Mouse (Mus musculus): ENCODE results near the gene Sprr1a.
"Not testable (repeated sequence)": the region's sequence is repeated elsewhere in the genome, so short reads cannot be mapped to it uniquely, and the experiment has no call there.

The Sprr1a gene

DNA sequence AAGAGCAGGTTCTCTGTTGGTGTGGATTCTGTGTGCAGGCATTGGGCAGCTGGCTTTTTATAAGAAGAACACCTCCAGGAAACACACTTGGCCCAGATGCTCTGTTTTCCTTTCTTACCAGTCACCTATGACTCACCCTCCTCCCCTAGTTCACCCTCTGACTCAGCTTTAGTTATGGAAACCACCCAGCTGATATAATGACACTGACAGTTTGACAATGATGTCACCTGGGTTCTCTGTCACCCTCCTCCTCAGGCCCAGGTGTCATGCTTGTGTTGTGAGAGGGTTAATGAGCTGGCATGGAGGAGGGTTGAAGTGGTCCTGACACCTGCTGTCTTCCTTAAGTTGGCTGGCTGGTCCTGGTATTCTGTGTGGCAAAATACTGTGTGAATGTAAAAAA, at the start of gene Sprr1a:
Gene Sprr1a, minus strand, starts transcription at position 33 of the 400 bp plus-strand sequence.
- DNase-seq: no peak

DNA sequence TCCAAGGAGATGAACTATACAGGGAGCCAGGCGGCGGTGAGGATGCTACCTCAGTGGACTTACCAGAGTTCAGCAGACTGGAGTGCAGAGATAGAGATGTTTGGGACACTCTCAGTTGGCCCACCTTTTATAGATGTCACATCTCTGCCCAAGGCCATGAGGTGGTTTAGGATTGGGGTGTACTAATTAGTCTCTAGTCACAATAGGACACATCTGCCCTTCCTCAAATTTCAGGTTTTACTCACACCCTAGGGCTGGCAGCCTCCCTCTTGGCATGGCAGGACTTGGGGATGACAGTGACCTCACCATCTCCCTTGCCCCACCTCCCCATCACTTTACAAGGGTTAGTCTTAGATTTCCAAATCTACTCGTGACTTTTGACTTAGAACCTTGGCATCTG, 48.7 kb upstream of the Sprr1a start, which contains the start of gene 2310046K23Rik:
Gene 2310046K23Rik, minus strand, starts transcription at position 101 of the 400 bp plus-strand sequence.
- no peak for DNase-seq

- no peak for DNase-seq
These were observed 26.6 kb upstream of the Sprr1a start for GRCm38 (mm10) chr3:92512325-92512724.

GRCm38 (mm10) chr3:92510786-92511185, 25.1 kb upstream of the Sprr1a start:
- DNase-seq: no peak

DNA sequence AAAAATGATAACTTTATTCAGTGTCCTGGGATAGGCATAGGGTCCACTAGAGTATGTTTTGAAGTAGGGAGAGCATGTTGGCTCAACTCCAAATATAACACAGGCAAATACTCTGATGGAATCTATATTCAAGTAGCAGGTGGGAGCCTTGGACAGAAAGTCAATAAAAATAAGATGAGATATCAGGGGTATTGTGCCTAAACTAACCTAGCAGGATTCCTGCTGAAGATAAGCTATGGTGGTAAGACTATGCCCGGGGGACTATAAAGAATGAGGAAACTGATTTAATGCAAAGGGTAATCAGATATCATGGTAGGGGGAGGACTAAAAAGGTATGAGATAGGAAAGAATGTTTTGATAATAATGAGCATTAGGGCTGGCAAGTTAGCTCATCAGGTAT, 22.5 kb upstream of the Sprr1a start:
- no peak for DNase-seq

DNA sequence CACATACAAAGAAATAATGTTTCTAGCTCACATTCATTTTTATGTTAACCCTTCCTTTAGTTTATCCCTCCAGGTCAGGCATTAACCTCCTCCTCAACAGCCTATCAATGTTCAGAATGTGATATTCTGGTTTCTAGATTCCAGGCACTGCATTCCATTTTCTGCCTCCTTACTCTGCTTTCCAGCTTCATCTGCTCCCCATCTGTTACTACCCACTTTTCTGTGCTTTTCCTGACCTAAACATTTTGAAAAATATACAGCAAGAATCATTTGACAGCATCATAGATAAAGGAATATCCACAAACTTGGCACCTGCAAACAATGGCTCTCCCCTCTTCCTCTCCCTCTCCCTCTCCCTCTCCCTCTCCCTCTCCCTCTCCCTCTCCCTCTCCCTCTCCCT, 17.8 kb upstream of the Sprr1a start:
- DNase-seq: no peak

DNA sequence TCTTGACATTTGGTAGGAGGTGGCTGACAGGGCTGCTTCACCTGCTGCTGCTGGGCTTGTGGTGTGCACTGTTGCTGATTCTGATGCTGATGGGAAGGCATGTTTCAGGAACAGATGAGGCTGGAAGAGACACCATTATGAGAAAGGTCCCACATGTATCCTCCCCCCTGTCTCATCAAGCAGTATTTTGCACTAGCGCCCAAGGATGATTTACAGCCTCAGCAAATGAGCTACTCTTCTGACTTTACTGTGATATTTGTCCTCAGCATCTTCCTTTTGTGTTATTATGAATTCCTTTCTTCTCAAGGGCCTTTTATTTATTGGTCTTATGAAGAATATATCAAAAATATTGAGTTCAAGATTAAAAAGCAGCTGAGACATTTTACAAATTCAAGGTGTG, 14.7 kb upstream of the Sprr1a start, which contains the start of gene Sprr4:
Gene Sprr4, minus strand, starts transcription at position 101 of the 400 bp plus-strand sequence.
- DNase-seq: no peak

- DNase-seq: not testable (repeated sequence)
These were observed 4.6 kb upstream of the Sprr1a start for GRCm38 (mm10) chr3:92490262-92490661.

DNA sequence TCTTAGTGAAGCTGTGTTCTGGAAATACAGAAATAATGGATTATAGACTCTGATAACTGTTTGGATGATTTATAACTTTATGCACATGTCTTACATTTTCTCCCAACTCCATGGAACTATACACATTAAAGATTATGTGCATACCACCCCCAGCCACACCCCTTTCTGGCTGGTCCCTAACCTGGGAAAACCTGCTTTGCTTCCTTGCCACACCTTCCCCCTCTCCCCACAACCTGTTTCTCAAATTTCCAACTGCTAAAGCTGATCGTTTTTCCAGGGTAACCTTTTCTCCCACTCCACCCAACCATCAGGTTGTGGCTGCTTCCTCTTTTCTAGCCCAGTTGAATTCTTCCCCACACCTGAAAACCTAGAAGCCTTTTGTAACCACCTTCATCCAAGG, 612 bp upstream of the Sprr1a start:
- DNase-seq: no peak

DNA sequence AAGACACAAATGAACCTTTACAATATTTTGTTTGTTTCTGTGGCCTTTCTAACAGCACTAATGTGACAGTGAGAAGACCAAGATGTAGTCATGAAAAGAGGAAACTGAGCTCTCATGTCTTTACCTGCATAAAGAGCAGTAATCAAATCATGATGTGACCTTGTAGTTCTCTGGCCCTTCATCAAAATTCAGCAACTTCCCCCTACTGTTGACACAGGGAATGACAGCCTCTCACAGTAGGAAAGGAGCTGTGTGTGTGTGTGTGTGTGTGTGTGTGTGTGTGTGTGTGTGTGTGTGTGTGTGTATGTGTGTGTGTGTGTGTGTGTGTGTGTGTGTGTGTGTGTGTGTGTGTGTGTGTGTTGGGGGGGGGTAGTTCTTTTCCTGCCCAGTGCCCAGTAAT, 4.4 kb downstream of the Sprr1a start:
- not testable (repeated sequence) for DNase-seq

DNA sequence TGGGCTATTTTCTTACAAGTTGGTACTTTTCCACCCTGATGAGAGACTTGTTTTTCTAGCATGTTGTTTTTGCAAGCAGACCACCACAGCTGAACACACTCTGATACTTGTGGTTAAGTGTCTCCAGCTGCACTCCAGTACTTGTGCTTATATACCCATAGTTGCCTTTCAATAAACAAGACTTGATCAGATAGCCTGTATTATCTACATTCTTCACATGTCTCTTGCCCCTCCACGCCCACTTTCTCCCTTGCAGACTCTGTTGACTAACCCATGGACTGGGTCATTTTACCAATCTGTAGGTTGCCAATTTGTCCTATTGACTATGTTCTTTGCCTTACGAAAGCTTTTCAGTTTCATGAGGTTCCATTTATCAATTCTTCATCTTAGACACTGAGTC, 15.6 kb downstream of the Sprr1a start:
- DNase-seq: no peak

GRCm38 (mm10) chr3:92467424-92467823, 18.3 kb downstream of the Sprr1a start:
- DNase-seq: no peak

DNA sequence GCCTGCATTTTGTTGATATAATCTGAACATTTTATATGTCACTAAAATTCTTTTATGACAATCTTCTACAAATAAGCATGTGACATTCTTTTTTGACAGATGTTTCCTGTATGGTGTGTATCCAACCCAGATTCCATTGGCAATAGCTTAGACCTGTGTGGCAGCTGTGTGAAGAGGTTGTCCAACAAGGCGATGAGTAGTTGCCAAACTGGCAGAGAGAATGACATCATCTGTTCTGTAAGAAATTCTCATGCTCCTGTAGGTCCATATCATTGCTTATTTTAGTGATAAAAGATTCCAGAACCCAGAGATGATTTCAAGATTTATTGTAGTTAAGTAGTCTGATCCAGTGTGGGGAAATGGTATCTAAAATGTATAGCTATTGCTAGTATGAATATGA, 19.1 kb downstream of the Sprr1a start:
- no peak for DNase-seq

DNA sequence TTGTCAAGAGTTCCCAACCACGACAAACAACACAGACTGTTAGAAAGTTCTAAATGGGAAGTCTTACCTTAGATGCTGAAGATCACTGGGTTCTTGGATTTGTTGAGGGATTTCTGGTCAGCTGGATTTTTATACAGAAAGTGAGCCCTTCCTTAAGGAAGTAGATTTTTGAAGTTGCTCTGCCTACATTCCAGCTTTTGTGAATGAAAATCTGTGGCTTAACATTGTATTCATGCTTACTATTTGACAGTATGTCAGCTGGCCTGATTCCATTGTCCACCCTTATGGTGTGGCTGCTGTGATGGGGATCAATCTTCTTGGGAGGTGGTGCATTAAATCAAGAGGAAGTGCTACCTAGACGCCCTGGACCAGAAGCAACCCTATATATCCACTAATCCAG, 27.1 kb downstream of the Sprr1a start, which contains the start of gene Sprr3:
Gene Sprr3, minus strand, starts transcription at position 101 of the 400 bp plus-strand sequence.
- no peak for DNase-seq

DNA sequence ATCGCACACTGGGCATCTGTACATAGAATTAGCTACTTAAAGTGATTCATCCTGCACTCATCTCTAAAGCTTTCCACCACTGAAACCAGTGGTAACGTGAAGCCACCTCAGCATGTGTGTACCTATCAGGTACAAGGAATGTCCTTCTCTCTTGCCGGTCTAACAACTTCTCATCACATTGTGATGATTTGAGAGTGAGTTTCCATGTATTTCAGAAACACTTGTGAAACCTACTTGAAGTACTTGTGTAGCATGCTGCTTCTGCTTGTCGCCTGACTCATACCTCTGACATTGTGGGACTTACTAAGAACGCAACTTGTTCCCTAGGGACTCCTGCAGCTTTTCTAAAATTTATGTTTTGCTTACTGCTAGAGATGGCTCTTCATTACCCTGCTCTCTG, 30.5 kb downstream of the Sprr1a start:
- no peak for DNase-seq

DNA sequence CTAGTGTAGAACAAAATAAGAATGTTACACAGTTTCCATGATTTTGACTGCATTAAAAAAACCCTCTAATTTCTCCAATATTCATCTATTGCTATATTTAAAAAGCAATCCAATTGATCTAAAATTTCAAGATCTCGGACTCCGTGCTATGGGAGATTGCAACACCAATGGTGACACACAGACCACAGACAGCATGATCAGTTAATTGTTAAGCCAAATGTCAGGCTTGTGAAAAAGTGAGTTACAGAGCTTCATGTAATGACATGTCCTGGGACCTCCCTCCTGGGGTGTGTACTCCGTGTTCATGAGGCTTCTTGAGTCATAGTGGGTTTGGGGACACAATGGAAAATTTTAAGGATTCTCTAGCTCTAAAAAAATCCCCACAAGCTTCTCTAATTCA, 45.5 kb downstream of the Sprr1a start:
- DNase-seq: no peak

DNA sequence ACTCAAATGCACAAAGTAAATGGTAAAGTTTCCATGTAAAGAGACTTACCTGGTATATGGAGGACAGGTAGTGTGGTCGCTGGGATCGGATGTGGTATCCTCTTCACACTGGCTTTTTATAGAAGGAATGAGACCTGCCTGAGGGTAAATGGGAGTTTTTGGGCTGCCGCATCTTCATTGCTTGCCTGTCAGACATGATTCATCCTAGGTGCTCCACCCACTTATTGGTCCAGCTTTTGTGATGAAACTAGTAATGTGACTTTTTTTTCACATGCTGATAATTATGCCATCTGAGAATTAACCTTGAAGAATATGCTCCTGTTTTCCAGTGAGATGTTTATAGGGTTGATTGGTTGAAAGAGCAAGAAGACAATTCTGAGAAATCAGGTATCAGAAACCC, 47.0 kb downstream of the Sprr1a start, which contains the start of gene Sprr1b:
Gene Sprr1b, minus strand, starts transcription at position 101 of the 400 bp plus-strand sequence.
- no peak for DNase-seq
